ENCODE assay signal across 10 mouse cellular contexts in the genomic region with DNA sequence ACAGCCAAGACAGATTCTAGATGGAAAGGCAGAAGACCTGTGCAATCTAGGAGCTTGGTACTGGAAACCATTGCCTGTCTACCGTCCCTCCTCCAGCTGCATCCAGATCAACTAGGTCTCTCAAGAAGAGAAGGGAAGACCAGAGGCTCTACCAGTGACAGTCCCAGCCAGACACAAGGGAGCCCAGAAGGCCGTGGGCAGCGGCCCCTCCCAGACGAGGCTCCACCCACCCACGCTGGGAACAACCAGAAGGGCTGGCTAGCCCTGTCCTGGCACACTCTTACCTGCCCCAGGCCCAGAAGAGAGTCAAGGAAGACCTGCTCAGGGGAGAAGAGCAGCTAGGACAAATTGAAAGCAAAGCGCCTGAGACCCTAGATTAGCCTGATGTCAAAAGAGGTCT. TPM values are rescaled to one million over a fixed set of nuclear protein-coding genes. Genes with fewer than 3 reads are reported as not detected.
DNase-seq lines count a peak whose midpoint lies in the region; ATAC-seq lines count a peak whose summit lies in the region.
"Had no signal": no experiment of that assay in that cellular context is flagged by ENCODE, and none has a peak within 500 bp of the region (broad histone marks: within the 10 kb centered on the region; RNA-seq: fewer than 3 reads in every experiment).

No protein-coding gene starts in this region.

- ATAC-seq in heart, embryonic 12.5 days (ENCODE audit: insufficient number of reproducible peaks, low FRiP score), result no peak
- no peak for ATAC-seq in stomach, embryonic 16.5 days (ENCODE audit: insufficient read depth, low FRiP score)

- DNase-seq in adrenal gland, postnatal 10 days, result peak; percentile 39
- no peak for DNase-seq in adrenal gland, postnatal 25 days
- DNase-seq in heart, adult 8-10 months (ENCODE audit: low spot score), result no peak
- peak; percentile 2 for DNase-seq in right cerebral cortex, postnatal 4 days
- no peak for DNase-seq in right cerebral cortex, postnatal 36 days (ENCODE audit: low spot score in 2 of 2)
- DNase-seq in thymus, postnatal 0 days (ENCODE audit: low spot score), result no peak
- DNase-seq: lung, postnatal 10 days had no signal

- WGBS in heart, embryonic 12.5 days, result 39% methylated on average over 6 of the region's 6 CpGs
- WGBS in stomach, embryonic 16.5 days, result 55% methylated on average over 6 of the region's 6 CpGs

- H3K4me1 ChIP-seq in heart, embryonic 12.5 days (replicated peaks), result peaks cover 95% of the 10 kb centered on the region
- peaks cover 81% of the 10 kb centered on the region for H3K4me1 ChIP-seq in stomach, embryonic 16.5 days (ENCODE audit: control insufficient read depth, insufficient read depth, low read length)

- no peak overlapping the region for H3K4me3 ChIP-seq in heart, embryonic 12.5 days
- H3K4me3 ChIP-seq in stomach, embryonic 16.5 days (replicated peaks; ENCODE audit: low read length), result no peak overlapping the region
- H3K4me3 ChIP-seq: neural tube, embryonic 12.5 days had no signal

- peak overlapping the region; percentile 36 for H3K4me2 ChIP-seq in heart, embryonic 12.5 days
- no peak overlapping the region for H3K4me2 ChIP-seq in stomach, embryonic 16.5 days (ENCODE audit: low read depth, low read length)
- H3K4me2 ChIP-seq: neural tube, embryonic 12.5 days had no signal

- H3K36me3 ChIP-seq in heart, embryonic 12.5 days, result peaks cover 11% of the 10 kb centered on the region
- H3K36me3 ChIP-seq in stomach, embryonic 16.5 days (ENCODE audit: control insufficient read depth, insufficient read depth, low read length), result no peaks in the 10 kb centered on the region

- H3K27me3 ChIP-seq in heart, embryonic 12.5 days (replicated peaks), result no peaks in the 10 kb centered on the region
- no peaks in the 10 kb centered on the region for H3K27me3 ChIP-seq in stomach, embryonic 16.5 days (ENCODE audit: control insufficient read depth, insufficient read depth, low read length)
- H3K27me3 ChIP-seq: neural tube, embryonic 12.5 days had no signal

- H3K9me3 ChIP-seq in heart, embryonic 12.5 days (replicated peaks), result no peaks in the 10 kb centered on the region
- no peaks in the 10 kb centered on the region for H3K9me3 ChIP-seq in stomach, embryonic 16.5 days (replicated peaks; ENCODE audit: control insufficient read depth, low read length)
- H3K9me3 ChIP-seq: neural tube, embryonic 12.5 days had no signal

- peak overlapping the region; percentile 96 for H3K27ac ChIP-seq in heart, embryonic 12.5 days (ENCODE audit: poor library complexity, severe bottlenecking)
- peak overlapping the region; percentile 91 for H3K27ac ChIP-seq in stomach, embryonic 16.5 days (ENCODE audit: low read length)
- H3K27ac ChIP-seq: neural tube, embryonic 12.5 days had no signal

- no peak overlapping the region; the same call in 1 of the 2 replicates for H3K9ac ChIP-seq in heart, embryonic 12.5 days
- no peak overlapping the region for H3K9ac ChIP-seq in stomach, embryonic 16.5 days (ENCODE audit: low read length)
- H3K9ac ChIP-seq: neural tube, embryonic 12.5 days had no signal

RNA-seq across cellular contexts. Expression of a gene that starts 9.5 kb away (rescaled TPM):
- 100 to 1,000 TPM in 1 of 2 experiments, 10 to 100 TPM in 1; 84.4 to 113 TPM for total RNA-seq in adrenal gland, postnatal 10 days (2021)
- total RNA-seq in adrenal gland, postnatal 25 days (2021), result 79.9 and 117 TPM in 2 replicates
- polyA plus RNA-seq in heart, embryonic 12.5 days (2016; fragmentation: Nextera tagmentation; extraction: Ambion mirVana), result 92.2 and 95.9 TPM in 2 replicates
- 100 to 1,000 TPM; 114 to 136 (median 121) TPM for total RNA-seq in heart, adult 8-10 months (2022)
- polyA plus RNA-seq in stomach, embryonic 16.5 days (2015; fragmentation: Nextera tagmentation; extraction: Ambion mirVana), result 60.6 and 67.4 TPM in 2 replicates
- 19.9 and 24.8 TPM in 2 replicates for polyA plus RNA-seq in thymus, postnatal 0 days (2015; fragmentation: Nextera tagmentation; extraction: Ambion mirVana)

RNA-seq across cellular contexts. Expression of a gene that starts 28.2 kb away (rescaled TPM):
- total RNA-seq in adrenal gland, postnatal 10 days (2021), result 1 to 10 TPM; 1.9 to 4.5 TPM
- 1.3 and 1.5 TPM in 2 replicates for total RNA-seq in adrenal gland, postnatal 25 days (2021)
- 14.0 and 14.3 TPM in 2 replicates for polyA plus RNA-seq in heart, embryonic 12.5 days (2016; fragmentation: Nextera tagmentation; extraction: Ambion mirVana)
- under 1 TPM; 0.12 to 0.23 (median 0.18) TPM for total RNA-seq in heart, adult 8-10 months (2022)
- polyA plus RNA-seq in stomach, embryonic 16.5 days (2015; fragmentation: Nextera tagmentation; extraction: Ambion mirVana), result 10.8 and 12.4 TPM in 2 replicates
- 8.6 and 11.4 TPM in 2 replicates for polyA plus RNA-seq in thymus, postnatal 0 days (2015; fragmentation: Nextera tagmentation; extraction: Ambion mirVana)

RNA-seq across cellular contexts. Expression of a gene that starts 31.0 kb away (rescaled TPM):
- 10 to 100 TPM; 72.3 to 74.7 TPM for total RNA-seq in adrenal gland, postnatal 10 days (2021)
- total RNA-seq in adrenal gland, postnatal 25 days (2021), result 132 and 143 TPM in 2 replicates
- polyA plus RNA-seq in heart, embryonic 12.5 days (2016; fragmentation: Nextera tagmentation; extraction: Ambion mirVana), result 27.1 and 28.0 TPM in 2 replicates
- 10 to 100 TPM; 52.2 to 60.3 (median 58.6) TPM for total RNA-seq in heart, adult 8-10 months (2022)
- polyA plus RNA-seq in stomach, embryonic 16.5 days (2015; fragmentation: Nextera tagmentation; extraction: Ambion mirVana), result 28.0 and 28.7 TPM in 2 replicates
- 16.1 and 16.2 TPM in 2 replicates for polyA plus RNA-seq in thymus, postnatal 0 days (2015; fragmentation: Nextera tagmentation; extraction: Ambion mirVana)

RNA-seq across cellular contexts. Expression of a gene that starts 35.4 kb away (rescaled TPM):
- total RNA-seq in adrenal gland, postnatal 10 days (2021), result 10 to 100 TPM; 77.5 to 80.8 TPM
- 72.6 and 92.6 TPM in 2 replicates for total RNA-seq in adrenal gland, postnatal 25 days (2021)
- 90.9 and 94.3 TPM in 2 replicates for polyA plus RNA-seq in heart, embryonic 12.5 days (2016; fragmentation: Nextera tagmentation; extraction: Ambion mirVana)
- 10 to 100 TPM; 45.4 to 51.9 (median 48.8) TPM for total RNA-seq in heart, adult 8-10 months (2022)
- 79.2 and 85.4 TPM in 2 replicates for polyA plus RNA-seq in stomach, embryonic 16.5 days (2015; fragmentation: Nextera tagmentation; extraction: Ambion mirVana)
- polyA plus RNA-seq in thymus, postnatal 0 days (2015; fragmentation: Nextera tagmentation; extraction: Ambion mirVana), result 140 and 164 TPM in 2 replicates

RNA-seq across cellular contexts. Expression of a gene that starts 48.1 kb away (rescaled TPM):
- 1 to 10 TPM; 1.1 to 2.6 TPM for total RNA-seq in adrenal gland, postnatal 10 days (2021)
- total RNA-seq in adrenal gland, postnatal 25 days (2021), result 0.36 TPM in 1 of 2 replicates, not detected in the other
- 0.06 and 0.13 TPM in 2 replicates for polyA plus RNA-seq in heart, embryonic 12.5 days (2016; fragmentation: Nextera tagmentation; extraction: Ambion mirVana)
- total RNA-seq in heart, adult 8-10 months (2022), result 1 to 10 TPM; 1.3 to 1.6 (median 1.5) TPM
- polyA plus RNA-seq in stomach, embryonic 16.5 days (2015; fragmentation: Nextera tagmentation; extraction: Ambion mirVana), result 0.12 TPM in 1 of 2 replicates, not detected in the other
- polyA plus RNA-seq in thymus, postnatal 0 days (2015; fragmentation: Nextera tagmentation; extraction: Ambion mirVana), result 0.07 TPM in 1 of 2 replicates, not detected in the other
- polyA plus RNA-seq: neural tube, embryonic 12.5 days had no signal

Comparison
In these comparisons a context has a peak if more than half of its experiments do, and no peak if none do; other contexts are left out.
1. DNase-seq: peak in adrenal gland, postnatal 10 days (single experiment) and right cerebral cortex, postnatal 4 days (single experiment); none in adrenal gland, postnatal 25 days (single experiment), heart, adult 8-10 months (single experiment), right cerebral cortex, postnatal 36 days (0 of 2) and thymus, postnatal 0 days (single experiment).